In the genomic region with DNA sequence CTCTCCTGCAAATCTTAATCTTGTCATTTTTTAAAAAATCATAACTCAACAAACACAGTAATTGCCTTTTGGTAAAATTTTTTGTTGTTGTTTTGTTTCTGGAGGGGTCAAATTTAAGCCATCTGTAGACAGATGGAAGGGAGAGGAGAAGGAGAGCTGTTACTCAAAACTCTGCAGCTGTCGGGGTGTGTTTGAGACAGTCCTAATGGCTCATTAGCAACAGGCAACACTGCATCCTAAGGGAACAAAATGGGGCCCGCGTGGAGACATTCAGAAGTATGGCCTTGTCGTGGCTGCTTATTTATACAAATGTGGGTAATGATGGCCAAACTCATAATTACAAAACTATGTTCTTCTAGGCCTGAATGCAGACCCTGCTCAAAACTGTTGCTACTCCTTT, we compare ENCODE assay signal across 13 mouse cellular contexts.
"Had no signal": no experiment of that assay in that cellular context is flagged by ENCODE, and none has a peak within 500 bp of the region (broad histone marks: within the 10 kb centered on the region; RNA-seq: fewer than 3 reads in every experiment).

No protein-coding gene starts in this region.

- H3K4me1 ChIP-seq: limb, embryonic 15.5 days; liver, embryonic 12.5 days; midbrain, embryonic 10.5 days; neural tube, embryonic 12.5 days had no signal

- H3K9ac ChIP-seq: limb, embryonic 15.5 days; liver, embryonic 12.5 days; neural tube, embryonic 12.5 days had no signal

- H3K27me3 ChIP-seq: limb, embryonic 15.5 days; liver, embryonic 12.5 days; neural tube, embryonic 12.5 days had no signal

- H3K9me3 ChIP-seq: limb, embryonic 15.5 days; liver, embryonic 12.5 days; midbrain, embryonic 10.5 days; neural tube, embryonic 12.5 days had no signal

- DNase-seq: kidney, adult 8-10 months; kidney, postnatal 25 days; midbrain, embryonic 14.5 days; right cerebral cortex, adult 18-20 months; right cerebral cortex, postnatal 25 days; thymus, postnatal 4 days had no signal

- H3K4me2 ChIP-seq: limb, embryonic 15.5 days; liver, embryonic 12.5 days; neural tube, embryonic 12.5 days had no signal

- H3K36me3 ChIP-seq: limb, embryonic 15.5 days; liver, embryonic 12.5 days; midbrain, embryonic 10.5 days; neural tube, embryonic 12.5 days had no signal

- H3K4me3 ChIP-seq: left cerebral cortex, adult 2 months; limb, embryonic 15.5 days; liver, embryonic 12.5 days; midbrain, embryonic 10.5 days; neural tube, embryonic 12.5 days had no signal

- ATAC-seq: inflammation-experienced regulatory T-cells, adult 6 months; intestine, postnatal 0 days; liver, embryonic 12.5 days had no signal

- H3K27ac ChIP-seq: left cerebral cortex, adult 2 months; limb, embryonic 15.5 days; liver, embryonic 12.5 days; midbrain, embryonic 10.5 days; neural tube, embryonic 12.5 days had no signal
